Mouse (Mus musculus): ENCODE data around the gene Cyb561d2.

DNA sequence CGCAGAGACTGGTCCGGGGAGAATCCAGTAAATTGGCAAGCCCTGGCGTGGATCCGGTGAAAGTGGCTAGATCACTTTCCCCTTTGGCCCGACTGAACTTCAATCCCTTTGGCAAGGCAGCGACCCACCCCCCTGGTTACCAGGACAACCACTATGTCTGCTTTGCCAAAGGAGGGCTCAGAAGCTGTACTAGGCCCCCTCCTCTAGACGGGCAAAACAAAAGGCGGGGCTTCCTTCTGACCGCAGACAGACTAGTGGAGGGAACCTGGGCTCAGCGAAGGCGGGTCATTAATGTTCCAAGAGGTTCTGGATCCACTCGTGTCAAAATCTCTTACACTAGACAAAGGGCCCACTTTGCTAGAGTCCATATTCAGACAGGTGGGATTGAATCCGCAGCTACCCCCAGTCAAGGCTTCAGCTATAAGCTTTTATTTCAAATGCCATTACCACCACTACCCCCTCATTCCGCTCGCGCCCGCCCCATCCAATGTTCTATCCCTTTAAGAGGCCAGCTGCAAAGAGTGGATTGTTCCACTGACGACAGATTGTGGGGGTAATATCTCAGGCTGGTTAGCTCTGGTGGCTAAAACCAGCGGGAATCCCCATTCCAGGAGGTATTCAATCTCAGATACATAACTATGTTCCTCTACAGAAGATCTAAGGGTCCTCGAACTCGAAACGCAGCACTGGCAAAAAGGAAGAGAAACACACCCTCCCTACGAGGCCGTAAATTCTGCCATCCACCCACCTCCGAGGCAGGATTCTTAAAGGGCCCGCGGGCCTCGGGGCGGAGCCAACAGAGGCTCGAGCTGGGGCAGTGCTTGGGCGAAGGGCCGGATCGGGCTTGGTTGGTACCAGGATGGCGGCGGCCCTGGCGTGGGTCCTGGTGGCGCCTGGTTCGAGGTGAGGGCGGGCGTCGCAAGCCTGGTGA is 26.6 kb upstream of the Cyb561d2 start:
- TF ChIP-seq TAL1 (IDR thresholded peaks at IDR 0.05; ENCODE audit: low read length) (no peak), GATA1 (IDR thresholded peaks at IDR 0.05; ENCODE audit: low read length) (no peak)

Data from erythroblast, embryonic 14.5 days (primary cell).